Mouse (Mus musculus) heart, postnatal 0 days (tissue): ENCODE data around the gene Gm20538.

ENCODE experiments used
- CTCF ChIP-seq: IDR thresholded peaks from 2 replicates; pipeline ENCODE4 v1.5.1; 2016; ENCODE audit warnings: antibody characterized with exemption, control low read depth, low read depth
- EP300 ChIP-seq: IDR thresholded peaks from 2 replicates; pipeline ENCODE4 v1.6.1; 2016; ENCODE audit warnings: antibody characterized with exemption, low read depth

DNA sequence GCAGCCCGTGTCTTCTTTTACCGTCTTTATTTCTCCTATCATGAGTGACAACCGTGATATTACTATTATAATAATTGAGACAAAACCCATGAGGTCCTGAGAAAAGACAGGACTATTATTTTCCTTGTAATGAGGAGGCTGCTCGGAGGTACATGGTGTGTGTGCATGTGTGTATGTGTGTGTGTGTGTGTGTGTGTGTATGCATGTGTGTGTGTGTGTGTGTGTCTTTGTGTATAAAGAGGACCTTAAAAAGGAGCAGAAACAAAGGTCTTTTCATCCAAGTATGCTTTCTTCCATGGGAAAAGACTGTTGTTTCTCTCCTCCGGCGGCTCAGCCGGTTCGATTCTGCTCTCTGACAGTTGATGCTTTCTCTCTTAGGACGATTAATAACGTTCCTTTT, 55.7 kb downstream of the Gm20538 start:
- TF ChIP-seq CTCF (no peak), EP300 (no peak)
